Mouse (Mus musculus) activated CD4-positive, CD25-positive, alpha-beta regulatory T cell, adult 4 months (primary cell): Measurements from ENCODE around the gene U2af2. TPM values are rescaled to one million over a fixed set of nuclear protein-coding genes. Genes with fewer than 3 reads are reported as not detected.

Source experiments
- ATAC-seq: one replicate; pipeline ENCODE4 v1.8.0; 2017
- polyA plus RNA-seq, 2 experiments: library from polyadenylated mRNA; unstranded; fragments of 100-300 nt; shearing (Covaris generic); gene quantifications; one replicate each; pipeline ENCODE4 v1.2.1; 2017

Gene U2af2
- polyA plus RNA-seq, 2 experiments from 2014 or later = 24.2 to 30.1 TPM

DNA sequence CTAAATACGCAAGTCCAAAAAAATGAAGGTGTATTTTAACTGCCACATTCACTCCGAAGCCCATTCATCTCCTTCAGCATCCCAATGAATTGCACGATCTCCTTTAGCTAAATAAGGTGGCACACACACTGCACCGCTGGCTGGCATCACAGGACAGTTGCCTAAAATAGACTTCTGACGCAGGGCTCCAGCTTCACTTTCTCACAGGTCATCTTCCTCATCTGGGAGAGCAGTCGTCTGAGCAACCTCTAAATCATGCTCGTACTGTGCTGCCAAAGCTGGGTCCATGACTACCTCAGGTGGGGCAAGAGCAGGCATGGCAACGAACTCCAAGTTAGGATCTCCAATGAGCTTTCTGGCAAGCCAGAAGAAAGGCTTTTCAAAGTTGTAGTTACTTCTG, 63.1 kb downstream of the U2af2 start:
- no peak for ATAC-seq

DNA sequence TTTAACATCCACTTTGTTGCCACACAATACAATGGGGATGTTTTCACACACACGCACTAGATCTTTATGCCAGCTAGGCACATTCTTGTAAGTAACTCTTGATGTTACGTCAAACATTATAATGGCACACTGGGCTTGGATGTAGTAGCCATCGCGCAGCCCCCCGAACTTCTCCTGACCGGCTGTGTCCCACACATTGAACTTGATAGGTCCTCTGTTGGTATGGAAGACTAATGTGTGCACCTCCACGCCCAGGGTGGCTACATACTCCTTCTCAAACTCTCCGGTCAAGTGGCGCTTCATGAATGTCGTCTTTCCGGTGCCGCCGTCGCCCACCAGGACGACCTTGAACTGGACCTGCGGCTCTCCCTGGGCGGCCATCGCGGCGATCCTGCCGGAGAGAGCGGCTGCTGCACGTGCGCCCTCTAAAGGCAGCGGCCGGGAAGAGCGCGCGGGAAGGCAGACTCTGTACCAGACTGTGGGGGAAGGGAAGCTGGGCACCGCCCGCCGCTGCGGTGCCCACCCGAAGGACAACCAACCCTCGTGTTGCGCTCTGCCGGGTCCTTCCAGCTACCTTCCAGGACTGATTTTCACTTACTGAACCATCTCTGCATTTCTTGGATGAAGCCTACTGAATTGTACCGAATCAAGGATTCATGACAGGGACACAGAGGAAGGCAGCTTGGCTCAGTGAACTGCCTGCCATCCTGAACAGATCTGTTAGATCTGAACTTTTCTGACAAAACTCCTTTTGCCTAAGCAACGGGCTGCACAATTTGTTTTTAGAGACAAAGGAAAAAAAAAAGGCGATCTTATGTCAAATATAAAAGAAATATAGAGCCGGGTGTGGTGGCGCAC, 63.8 kb downstream of the U2af2 start, which contains the start of gene Rasl2-9:
Gene Rasl2-9, minus strand, starts transcription at position 402 of the 858 bp plus-strand sequence.
- no peak for ATAC-seq

Other genes starting within 250 kb of the U2af2 start
- 10 to 100 TPM; 39.3 to 43.6 TPM for gene Ube2s, start 249.6 kb upstream of the U2af2 start, polyA plus RNA-seq
- gene Shisa7, start 217.4 kb upstream of the U2af2 start, polyA plus RNA-seq = under 1 TPM in 1 of 2 experiments, not detected in 1; 0.09 TPM
- 10 to 100 TPM; 34.4 to 50.2 TPM for gene Isoc2b, start 191.9 kb upstream of the U2af2 start, polyA plus RNA-seq
- under 1 TPM; 0.20 to 0.69 TPM for gene Isoc2a, start 185.0 kb upstream of the U2af2 start, polyA plus RNA-seq
- gene Gm36210, start 155.6 kb upstream of the U2af2 start, polyA plus RNA-seq = not detected
- gene Zfp628, start 146.9 kb upstream of the U2af2 start, polyA plus RNA-seq = 1 to 10 TPM; 1.9 TPM
- gene Nat14, start 140.1 kb upstream of the U2af2 start, polyA plus RNA-seq = not detected
- under 1 TPM in 1 of 2 experiments, not detected in 1; 0.10 TPM for gene Ssc5d, start 136.4 kb upstream of the U2af2 start, polyA plus RNA-seq
- not detected for gene Sbk2, start 97.7 kb upstream of the U2af2 start, polyA plus RNA-seq
- not detected for gene Sbk3, start 91.0 kb upstream of the U2af2 start, polyA plus RNA-seq
- 1 to 10 TPM; 2.9 to 5.3 TPM for gene Zfp579, start 66.0 kb upstream of the U2af2 start, polyA plus RNA-seq
- 10 to 100 TPM; 33.3 to 55.4 TPM for gene Zfp524, start 47.7 kb upstream of the U2af2 start, polyA plus RNA-seq
- 10 to 100 TPM in 1 of 2 experiments, 1 to 10 TPM in 1; 8.1 to 10.1 TPM for gene Fiz1, start 47.4 kb upstream of the U2af2 start, polyA plus RNA-seq
- 10 to 100 TPM in 1 of 2 experiments, 1 to 10 TPM in 1; 5.6 to 19.0 TPM for gene Gm44973, start 46.6 kb upstream of the U2af2 start, polyA plus RNA-seq
- 1 to 10 TPM; 3.5 to 5.3 TPM for gene Zfp865, start 41.8 kb upstream of the U2af2 start, polyA plus RNA-seq
- under 1 TPM in 1 of 2 experiments, not detected in 1; 0.60 TPM for gene Ccdc106, start 41.6 kb upstream of the U2af2 start, polyA plus RNA-seq
- not detected for gene 4632433K11Rik, start 28.0 kb upstream of the U2af2 start, polyA plus RNA-seq
- 1 to 10 TPM; 2.5 to 3.1 TPM for gene Zfp784, start 23.7 kb upstream of the U2af2 start, polyA plus RNA-seq
- 1 to 10 TPM; 1.2 to 2.8 TPM for gene Zfp580, start 10.6 kb upstream of the U2af2 start, polyA plus RNA-seq
- 1 to 10 TPM; 7.0 to 8.3 TPM for gene Epn1, start 18.1 kb downstream of the U2af2 start, polyA plus RNA-seq
- not detected for gene Rfpl4, start 54.8 kb downstream of the U2af2 start, polyA plus RNA-seq
- gene Rasl2-9, start 63.8 kb downstream of the U2af2 start, polyA plus RNA-seq = under 1 TPM in 1 of 2 experiments, not detected in 1; 0.58 TPM
- under 1 TPM in 1 of 2 experiments, not detected in 1; 0.05 TPM for gene Vmn1r55, start 87.5 kb downstream of the U2af2 start, polyA plus RNA-seq
- not detected for gene Vmn1r56, start 134.6 kb downstream of the U2af2 start, polyA plus RNA-seq
- gene Vmn1r57, start 156.3 kb downstream of the U2af2 start, polyA plus RNA-seq = not detected